Mouse (Mus musculus) heart, embryonic 14.5 days (tissue): ENCODE results near the gene Fam120b. TPM values are rescaled to one million over a fixed set of nuclear protein-coding genes. Genes with fewer than 3 reads are reported as not detected.

ENCODE experiments used
- ATAC-seq: fragments of 200-750 bp; cut with Nextera tagmentation; 2 replicates; pipeline ENCODE4 v1.8.0; 2017; ENCODE audit warnings: low read depth, moderate TSS enrichment; ENCODE audit not compliant: insufficient number of reproducible peaks, insufficient read depth, low FRiP score
- H3K27ac ChIP-seq, 2 experiments: fragments of 200-500 bp in 1 of 2; fragments of 300-500 bp in 1 of 2; sonication (generic) in 1 of 2; replicated peaks in 1 of 2; 2 replicates each; pipeline ENCODE4 v1.5.1; 2012 to 2014; ENCODE audit warnings: low read depth in 2 of 2, low read length in 2 of 2, control low read depth in 1 of 2, mild to moderate bottlenecking in 1 of 2, mixed read lengths in 1 of 2; ENCODE audit not compliant: control insufficient read depth in 1 of 2, insufficient read depth in 1 of 2
- H3K27me3 ChIP-seq: fragments of 300-500 bp; sonication (generic); 2 replicates; pipeline ENCODE4 v1.6.1; 2014; ENCODE audit warnings: mild to moderate bottlenecking, low read length, control low read depth; ENCODE audit not compliant: control insufficient read depth, insufficient read depth
- H3K36me3 ChIP-seq: fragments of 300-500 bp; sonication (generic); 2 replicates; pipeline ENCODE4 v1.6.1; 2014; ENCODE audit warnings: mild to moderate bottlenecking, control low read depth, low read length, mixed read lengths; ENCODE audit not compliant: control insufficient read depth, insufficient read depth
- H3K4me1 ChIP-seq, 2 experiments: fragments of 200-500 bp in 1 of 2; fragments of 300-500 bp in 1 of 2; sonication (generic) in 1 of 2; 2 replicates each; pipeline ENCODE4 v1.6.1; 2012 to 2014; ENCODE audit warnings: low read length in 2 of 2, control low read depth in 1 of 2, mixed read lengths in 1 of 2; ENCODE audit not compliant: control insufficient read depth in 2 of 2, insufficient read depth in 2 of 2
- H3K4me2 ChIP-seq: fragments of 300-500 bp; sonication (generic); 2 replicates; pipeline ENCODE4 v1.6.1; 2014; ENCODE audit warnings: mild to moderate bottlenecking, low read length
- H3K4me3 ChIP-seq, 2 experiments: fragments of 200-500 bp in 1 of 2; fragments of 300-500 bp in 1 of 2; sonication (generic) in 1 of 2; 2 replicates each; pipeline ENCODE4 v1.5.1; 2012 to 2014; ENCODE audit warnings: low read length in 2 of 2, mild to moderate bottlenecking in 2 of 2, control low read depth in 1 of 2, low read depth in 1 of 2, moderate library complexity in 1 of 2; ENCODE audit not compliant: control insufficient read depth in 1 of 2, insufficient read depth in 1 of 2
- H3K9ac ChIP-seq: fragments of 300-500 bp; sonication (generic); 2 replicates; pipeline ENCODE4 v1.6.1; 2014; ENCODE audit warnings: mild to moderate bottlenecking, low read length
- H3K9me3 ChIP-seq: fragments of 300-500 bp; sonication (generic); 2 replicates; pipeline ENCODE4 v1.6.1; 2016; ENCODE audit warnings: low read length, control low read depth; ENCODE audit not compliant: control insufficient read depth
- WGBS: fragments of 180-500 bp; shearing (Covaris S2); extraction: QIAGEN DNeasy Blood & Tissue Kit; methylation state at CpG from one replicate; pipeline ENCODE4 v1.1.7; 2014; 5-methylcytosine and 5-hydroxymethylcytosine counted together
- polyA plus RNA-seq: library from polyadenylated mRNA; unstranded; fragments of >200 nt; fragmentation: Nextera tagmentation; extraction: Ambion mirVana; gene quantifications from 2 replicates; pipeline ENCODE4 v1.2.1, GENCODE M21; 2014

Fam120b gene
- polyA plus RNA-seq, 1 experiment from 2014 or later: 17.5 TPM

- H3K27me3 ChIP-seq: no peaks in the 10 kb centered on the region
- H3K4me2 ChIP-seq: no peak overlapping the region
- 86% methylated on average over 10 of the region's 10 CpGs for WGBS
- no peak overlapping the region for H3K27ac ChIP-seq
- no peak overlapping the region for H3K4me3 ChIP-seq
- H3K9ac ChIP-seq: no peak overlapping the region
- peaks cover 87% of the 10 kb centered on the region for H3K36me3 ChIP-seq
- no peaks in the 10 kb centered on the region for H3K9me3 ChIP-seq
- H3K4me1 ChIP-seq: no peaks in the 10 kb centered on the region
- no peak for ATAC-seq
Measured at GRCm38 (mm10) chr17:15409261-15409660, 13.3 kb downstream of the Fam120b start.

- peaks cover 90% of the 10 kb centered on the region for H3K36me3 ChIP-seq
- no peaks in the 10 kb centered on the region for H3K27me3 ChIP-seq
- no peak for ATAC-seq
- H3K4me1 ChIP-seq: no peaks in the 10 kb centered on the region
- H3K4me2 ChIP-seq: no peak overlapping the region
- 83% methylated on average over 1 of the region's 1 CpGs for WGBS
- H3K4me3 ChIP-seq: no peak overlapping the region
- no peak overlapping the region for H3K27ac ChIP-seq
- H3K9ac ChIP-seq: no peak overlapping the region
- no peaks in the 10 kb centered on the region for H3K9me3 ChIP-seq
Measured at GRCm38 (mm10) chr17:15410861-15411260, 14.9 kb downstream of the Fam120b start.

- ATAC-seq: no peak
- H3K36me3 ChIP-seq: peaks cover 93% of the 10 kb centered on the region
- H3K9ac ChIP-seq: no peak overlapping the region
- H3K4me2 ChIP-seq: no peak overlapping the region
- WGBS: 92% methylated on average over 12 of the region's 12 CpGs
- no peaks in the 10 kb centered on the region for H3K27me3 ChIP-seq
- H3K4me1 ChIP-seq: no peaks in the 10 kb centered on the region; a peak in 1 of 4 replicates
- H3K27ac ChIP-seq: no peak overlapping the region
- no peaks in the 10 kb centered on the region for H3K9me3 ChIP-seq
- H3K4me3 ChIP-seq: no peak overlapping the region
Measured at GRCm38 (mm10) chr17:15416596-15417215, 20.7 kb downstream of the Fam120b start.

GRCm38 (mm10) chr17:15419534-15419933 is 23.5 kb downstream of the Fam120b start:
- Histone ChIP-seq H3K27ac (no peak overlapping the region), H3K9ac (no peak overlapping the region), H3K4me3 (no peak overlapping the region), H3K9me3 (no peaks in the 10 kb centered on the region), H3K36me3 (peaks cover 95% of the 10 kb centered on the region), H3K27me3 (no peaks in the 10 kb centered on the region), H3K4me2 (no peak overlapping the region), H3K4me1 (peaks cover 0 to 6% of the 10 kb centered on the region in 2 experiments; a peak in 2 of 4 replicates)
- 60% methylated on average over 8 of the region's 8 CpGs for WGBS
- ATAC-seq: peak; percentile 31; the same call in 1 of the 2 replicates

- 80% methylated on average over 8 of the region's 8 CpGs for WGBS
- Histone ChIP-seq H3K4me3 (no peak overlapping the region), H3K27ac (no peak overlapping the region), H3K36me3 (peaks cover 95% of the 10 kb centered on the region), H3K9me3 (no peaks in the 10 kb centered on the region), H3K4me1 (peaks cover 0 to 6% of the 10 kb centered on the region in 2 experiments; a peak in 2 of 4 replicates), H3K4me2 (no peak overlapping the region), H3K9ac (no peak overlapping the region), H3K27me3 (no peaks in the 10 kb centered on the region)
- no peak for ATAC-seq
Measured at GRCm38 (mm10) chr17:15420021-15420603, 24.1 kb downstream of the Fam120b start.

GRCm38 (mm10) chr17:15421446-15421845 is 25.4 kb downstream of the Fam120b start:
- Histone ChIP-seq H3K36me3 (peaks cover 94% of the 10 kb centered on the region), H3K4me2 (no peak overlapping the region), H3K9me3 (no peaks in the 10 kb centered on the region), H3K4me3 (no peak overlapping the region), H3K27ac (no peak overlapping the region), H3K4me1 (peaks cover 0 to 6% of the 10 kb centered on the region in 2 experiments; a peak in 2 of 4 replicates), H3K9ac (no peak overlapping the region), H3K27me3 (no peaks in the 10 kb centered on the region)
- ATAC-seq: no peak
- 93% methylated on average over 6 of the region's 6 CpGs for WGBS

- no peak overlapping the region for H3K27ac ChIP-seq
- H3K4me1 ChIP-seq: peaks cover 0 to 6% of the 10 kb centered on the region in 2 experiments; a peak in 2 of 4 replicates
- no peak overlapping the region for H3K9ac ChIP-seq
- WGBS: 94% methylated on average over 9 of the region's 9 CpGs
- H3K9me3 ChIP-seq: no peaks in the 10 kb centered on the region
- no peak overlapping the region for H3K4me3 ChIP-seq
- H3K36me3 ChIP-seq: peaks cover 93% of the 10 kb centered on the region
- H3K4me2 ChIP-seq: no peak overlapping the region
- H3K27me3 ChIP-seq: no peaks in the 10 kb centered on the region
- ATAC-seq: no peak
Measured at GRCm38 (mm10) chr17:15422666-15423065, 26.7 kb downstream of the Fam120b start.
